In the genomic region with DNA sequence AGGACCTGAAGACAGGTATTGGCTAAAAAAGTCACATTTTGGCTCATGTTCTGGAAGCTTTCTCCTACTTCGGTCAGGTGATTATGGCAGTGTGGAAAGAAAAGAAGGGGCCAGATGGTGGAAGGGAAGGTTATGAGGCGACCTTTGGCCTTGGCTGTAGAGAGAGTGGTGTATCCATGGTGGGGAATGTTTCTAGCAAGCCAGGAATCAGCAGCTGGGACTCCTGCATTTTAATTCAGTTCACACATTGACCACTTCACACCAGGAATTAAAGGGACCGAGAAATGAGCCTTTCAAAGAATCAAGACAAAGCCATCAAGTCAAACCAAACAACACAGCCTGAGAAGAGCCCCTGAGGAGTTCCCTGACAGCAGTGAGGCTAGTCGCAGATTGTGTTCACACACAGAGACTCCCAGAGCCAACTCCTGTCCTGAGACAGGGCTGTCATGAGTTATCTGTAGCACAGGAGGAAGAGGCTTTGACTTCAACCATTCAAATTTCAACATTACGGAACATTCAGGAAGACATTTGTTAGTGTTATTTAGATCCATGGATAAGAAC, we compare ENCODE assay signal across 27 mouse cellular contexts.
DNase-seq lines count a peak whose midpoint lies in the region; ATAC-seq lines count a peak whose summit lies in the region.
"Had no signal": no experiment of that assay in that cellular context is flagged by ENCODE, and none has a peak within 500 bp of the region (broad histone marks: within the 10 kb centered on the region; RNA-seq: fewer than 3 reads in every experiment).

No protein-coding gene starts in this region.

- ATAC-seq in cerebellum, adult (ENCODE audit: insufficient number of reproducible peaks, low FRiP score, low TSS enrichment): no peak
- ATAC-seq in midbrain, embryonic 12.5 days (ENCODE audit: low FRiP score, low read depth): 0 out of 2 replicates have a peak, but pooled peaks have one; percentile 52
- ATAC-seq in midbrain, embryonic 16.5 days: no peak
- peak; percentile 50; the same call in 1 of the 2 replicates for ATAC-seq in hindbrain, embryonic 12.5 days (ENCODE audit: low FRiP score)
- ATAC-seq: activated CD4-positive, CD25-positive, alpha-beta regulatory T cell, adult 4 months; forebrain, embryonic 13.5 days had no signal

- H3K36me3 ChIP-seq in midbrain, embryonic 12.5 days: no peaks in the 10 kb centered on the region
- no peaks in the 10 kb centered on the region for H3K36me3 ChIP-seq in midbrain, embryonic 16.5 days (ENCODE audit: control insufficient read depth, insufficient read depth, low read length)
- H3K36me3 ChIP-seq in hindbrain, embryonic 12.5 days: no peaks in the 10 kb centered on the region
- H3K36me3 ChIP-seq in heart, embryonic 10.5 days: no peaks in the 10 kb centered on the region
- H3K36me3 ChIP-seq: heart, embryonic 15.5 days; limb, embryonic 12.5 days; liver, embryonic 15.5 days; neural tube, embryonic 12.5 days had no signal

- peak; percentile 9 to 10 for DNase-seq in cerebellum, postnatal 10 days
- peak; percentile 23 for DNase-seq in mesoderm, embryonic 11.5 days (ENCODE audit: low read depth, low spot score)
- no peak for DNase-seq in heart, embryonic 10.5 days (ENCODE audit: low spot score)
- no peak for DNase-seq in left cerebral cortex, adult 18-20 months (ENCODE audit: low spot score in 2 of 2)
- DNase-seq: adrenal gland, adult 8-10 months; cerebellum, adult 11 months; cerebellum, adult 9-10 months; gastrocnemius, postnatal 10 days; kidney, adult 11 months; kidney, postnatal 14 days; layer of hippocampus, adult 9-11 months; lung, postnatal 36 days; right cerebral cortex, postnatal 4 days; thymus, adult 2 months; thymus, postnatal 36 days had no signal

- no peak overlapping the region for H3K4me2 ChIP-seq in midbrain, embryonic 12.5 days (replicated peaks)
- no peak overlapping the region for H3K4me2 ChIP-seq in midbrain, embryonic 16.5 days (ENCODE audit: low read length)
- no peak overlapping the region for H3K4me2 ChIP-seq in hindbrain, embryonic 12.5 days (replicated peaks)
- H3K4me2 ChIP-seq: forebrain, embryonic 13.5 days; heart, embryonic 15.5 days; limb, embryonic 12.5 days; liver, embryonic 15.5 days; neural tube, embryonic 12.5 days had no signal

- H3K4me1 ChIP-seq in midbrain, embryonic 12.5 days: peaks cover 12% of the 10 kb centered on the region; the same call in 1 of the 2 replicates
- H3K4me1 ChIP-seq in midbrain, embryonic 16.5 days (ENCODE audit: control insufficient read depth, insufficient read depth, low read length): no peaks in the 10 kb centered on the region
- H3K4me1 ChIP-seq in hindbrain, embryonic 12.5 days: peaks cover 18% of the 10 kb centered on the region
- H3K4me1 ChIP-seq in heart, embryonic 10.5 days: no peaks in the 10 kb centered on the region
- H3K4me1 ChIP-seq: heart, embryonic 15.5 days; liver, embryonic 15.5 days; neural tube, embryonic 12.5 days had no signal

- H3K27ac ChIP-seq in midbrain, embryonic 12.5 days (replicated peaks): no peak overlapping the region; the same call in 1 of the 2 replicates
- H3K27ac ChIP-seq in midbrain, embryonic 16.5 days (ENCODE audit: low read length): no peak overlapping the region
- H3K27ac ChIP-seq in hindbrain, embryonic 12.5 days: no peak overlapping the region
- no peak overlapping the region for H3K27ac ChIP-seq in heart, embryonic 10.5 days
- H3K27ac ChIP-seq: forebrain, embryonic 13.5 days; heart, embryonic 15.5 days; limb, embryonic 12.5 days; liver, embryonic 15.5 days; neural tube, embryonic 12.5 days; stomach, postnatal 0 days had no signal

- H3K27me3 ChIP-seq in midbrain, embryonic 12.5 days: no peaks in the 10 kb centered on the region
- H3K27me3 ChIP-seq in midbrain, embryonic 16.5 days (ENCODE audit: control insufficient read depth, insufficient read depth, low read depth, low read length): no peaks in the 10 kb centered on the region
- H3K27me3 ChIP-seq in hindbrain, embryonic 12.5 days: no peaks in the 10 kb centered on the region
- no peaks in the 10 kb centered on the region for H3K27me3 ChIP-seq in heart, embryonic 10.5 days (ENCODE audit: insufficient read depth, poor library complexity, severe bottlenecking)
- H3K27me3 ChIP-seq: CH12.LX; forebrain, embryonic 13.5 days; heart, embryonic 15.5 days; limb, embryonic 12.5 days; liver, embryonic 15.5 days; neural tube, embryonic 12.5 days had no signal

- H3K9ac ChIP-seq in midbrain, embryonic 12.5 days (replicated peaks): no peak overlapping the region
- no peak overlapping the region for H3K9ac ChIP-seq in midbrain, embryonic 16.5 days (ENCODE audit: low read depth, low read length)
- H3K9ac ChIP-seq in hindbrain, embryonic 12.5 days: no peak overlapping the region
- H3K9ac ChIP-seq: forebrain, embryonic 13.5 days; heart, embryonic 15.5 days; limb, embryonic 12.5 days; liver, embryonic 15.5 days; neural tube, embryonic 12.5 days had no signal

- H3K4me3 ChIP-seq in midbrain, embryonic 12.5 days: no peak overlapping the region
- no peak overlapping the region for H3K4me3 ChIP-seq in midbrain, embryonic 16.5 days (ENCODE audit: low read depth, low read length)
- no peak overlapping the region for H3K4me3 ChIP-seq in hindbrain, embryonic 12.5 days
- no peak overlapping the region for H3K4me3 ChIP-seq in heart, embryonic 10.5 days
- H3K4me3 ChIP-seq: forebrain, embryonic 13.5 days; heart, embryonic 15.5 days; limb, embryonic 12.5 days; liver, embryonic 15.5 days; neural tube, embryonic 12.5 days had no signal

- WGBS in midbrain, embryonic 12.5 days: 44% methylated on average over 5 of the region's 5 CpGs
- 45% methylated on average over 5 of the region's 5 CpGs for WGBS in midbrain, embryonic 16.5 days
- 37% methylated on average over 5 of the region's 5 CpGs for WGBS in hindbrain, embryonic 12.5 days
- 55% methylated on average over 5 of the region's 5 CpGs for WGBS in heart, embryonic 10.5 days

- no peaks in the 10 kb centered on the region for H3K9me3 ChIP-seq in midbrain, embryonic 12.5 days
- no peaks in the 10 kb centered on the region for H3K9me3 ChIP-seq in midbrain, embryonic 16.5 days (replicated peaks; ENCODE audit: control insufficient read depth, low read length, poor library complexity, severe bottlenecking)
- H3K9me3 ChIP-seq in hindbrain, embryonic 12.5 days (replicated peaks): no peaks in the 10 kb centered on the region
- no peaks in the 10 kb centered on the region for H3K9me3 ChIP-seq in heart, embryonic 10.5 days
- H3K9me3 ChIP-seq: forebrain, embryonic 13.5 days; heart, embryonic 15.5 days; limb, embryonic 12.5 days; liver, embryonic 15.5 days; neural tube, embryonic 12.5 days had no signal

Comparison
In these comparisons a context has a peak if more than half of its experiments do, and no peak if none do; other contexts are left out.
1. ATAC-seq: peak in midbrain, embryonic 12.5 days (single experiment) and hindbrain, embryonic 12.5 days (single experiment); none in cerebellum, adult (single experiment) and midbrain, embryonic 16.5 days (single experiment).
2. DNase-seq: peak in cerebellum, postnatal 10 days (2 of 2) and mesoderm, embryonic 11.5 days (single experiment); none in heart, embryonic 10.5 days (single experiment) and left cerebral cortex, adult 18-20 months (0 of 2).